Mouse (Mus musculus) heart, adult 9 months (tissue): Measurements from ENCODE around the gene S100a5.

Experiments
- DNase-seq, 2 experiments: peaks; one replicate each; pipeline ENCODE4 v3.0.0; 2022; ENCODE audit warnings: low spot score in 2 of 2

S100a5 gene

GRCm38 (mm10) chr3:90625496-90625895 lies 17.2 kb downstream of the S100a5 start:
- no peak for DNase-seq

GRCm38 (mm10) chr3:90626266-90627021 lies 18.1 kb downstream of the S100a5 start:
- no peak for DNase-seq

GRCm38 (mm10) chr3:90627366-90627765 lies 19.0 kb downstream of the S100a5 start:
- DNase-seq = no peak

- no peak for DNase-seq
These were observed 19.5 kb downstream of the S100a5 start for GRCm38 (mm10) chr3:90627807-90628206.

- no peak for DNase-seq
These were observed 21.0 kb downstream of the S100a5 start for GRCm38 (mm10) chr3:90629298-90629697.

- DNase-seq = no peak
These were observed 23.7 kb downstream of the S100a5 start for GRCm38 (mm10) chr3:90631984-90632383.

GRCm38 (mm10) chr3:90638511-90639275 lies 30.4 kb downstream of the S100a5 start:
- DNase-seq = no peak

- no peak for DNase-seq
These were observed 31.3 kb downstream of the S100a5 start for GRCm38 (mm10) chr3:90639511-90640154.

- no peak for DNase-seq
These were observed 32.7 kb downstream of the S100a5 start for GRCm38 (mm10) chr3:90640981-90641380.

GRCm38 (mm10) chr3:90644220-90644619 lies 35.9 kb downstream of the S100a5 start:
- DNase-seq = peak in 1 of 2 experiments; percentile 23

- no peak for DNase-seq
These were observed 39.0 kb downstream of the S100a5 start for GRCm38 (mm10) chr3:90647291-90647690.

GRCm38 (mm10) chr3:90648981-90649380 lies 40.7 kb downstream of the S100a5 start:
- DNase-seq = no peak

- no peak for DNase-seq
These were observed 41.5 kb downstream of the S100a5 start for GRCm38 (mm10) chr3:90649832-90650231.

GRCm38 (mm10) chr3:90652878-90653508 lies 44.7 kb downstream of the S100a5 start:
- DNase-seq = peak; percentile 20 to 38

GRCm38 (mm10) chr3:90653717-90654116 lies 45.4 kb downstream of the S100a5 start, which contains the start of gene S100a7a:
TSS of gene S100a7a (plus strand) at chr3:90654017.
- DNase-seq = no peak

- no peak for DNase-seq
These were observed 49.1 kb downstream of the S100a5 start for GRCm38 (mm10) chr3:90657405-90657804.

GRCm38 (mm10) chr3:90659364-90660044 lies 51.2 kb downstream of the S100a5 start:
- DNase-seq = no peak
